Mouse (Mus musculus) E14TG2a.4 (cell line): ENCODE data around the gene Ifrd2.

Experiments used
- CTCF ChIP-seq: conservative IDR thresholded peaks from 2 replicates; pipeline ENCODE4 v1.5.1; 2014; ENCODE audit warnings: low read length
- POU5F1 ChIP-seq: IDR thresholded peaks from 2 replicates; pipeline ENCODE4 v1.6.1; 2014; ENCODE audit warnings: low read length, borderline replicate concordance

DNA sequence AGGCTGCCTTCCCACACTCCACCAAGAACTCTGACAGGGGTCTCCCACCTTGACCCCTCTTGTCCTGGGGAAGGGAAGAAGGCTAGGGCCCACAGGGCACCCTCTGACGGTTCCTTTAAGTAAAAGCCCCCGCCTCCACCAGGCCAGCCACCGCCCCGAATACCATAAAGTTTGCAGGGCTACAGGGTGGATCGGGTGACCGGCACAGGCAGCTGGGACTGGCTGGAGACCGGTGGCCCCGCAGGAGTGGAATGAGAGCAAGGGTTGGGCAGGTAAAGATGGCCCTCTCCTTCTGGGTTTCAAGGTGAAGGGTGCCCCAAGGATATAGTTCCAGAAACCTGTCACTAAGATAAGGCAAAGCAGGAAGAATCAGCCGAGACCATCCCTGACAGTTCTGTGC is 19.1 kb downstream of the Ifrd2 start:
- TF ChIP-seq CTCF (no peak), POU5F1 (no peak)
